Mouse (Mus musculus) G1E (cell line): ENCODE data around the gene Cacna1f. TPM values are rescaled to one million over a fixed set of nuclear protein-coding genes. Genes with fewer than 3 reads are reported as not detected.
A peak's percentile ranks its signal among the peaks of the same experiment; 100 is the strongest.

ENCODE experiments used
- ATAC-seq: 2 replicates; pipeline ENCODE4 v1.8.0; 2016; ENCODE audit warnings: mild to moderate bottlenecking; ENCODE audit not compliant: insufficient number of reproducible peaks, poor library complexity, low FRiP score, severe bottlenecking; ENCODE audit errors: extremely low read depth
- DNase-seq: peaks from one replicate; pipeline ENCODE4 v3.0.0; 2012; ENCODE audit warnings: low spot score
- H3K27me3 ChIP-seq: 2 replicates; pipeline ENCODE4 v1.6.1; 2012; ENCODE audit warnings: mild to moderate bottlenecking, low read length, inconsistent platforms; ENCODE audit not compliant: insufficient read depth
- H3K36me3 ChIP-seq: replicated peaks from 2 replicates; pipeline ENCODE3; 2012; ENCODE audit warnings: mild to moderate bottlenecking, inconsistent platforms
- H3K4me1 ChIP-seq: 2 replicates; pipeline ENCODE4 v1.6.1; 2012; ENCODE audit warnings: low read depth, low read length, inconsistent platforms, mixed read lengths; ENCODE audit not compliant: insufficient read depth
- H3K4me3 ChIP-seq: 2 replicates; pipeline ENCODE4 v1.5.1; 2012; ENCODE audit warnings: low read depth, mild to moderate bottlenecking, inconsistent platforms, low read length, moderate library complexity, mixed read lengths
- H3K9me3 ChIP-seq: replicated peaks from 2 replicates; pipeline ENCODE4 v1.6.1; 2012; ENCODE audit warnings: inconsistent platforms
- CTCF ChIP-seq: IDR thresholded peaks from 2 replicates; pipeline ENCODE4 v1.5.1; 2012; ENCODE audit warnings: low read depth, low read length, inconsistent platforms, mixed read lengths
- GATA1 ChIP-seq: IDR thresholded peaks from 2 replicates; pipeline ENCODE4 v1.6.1; 2012; ENCODE audit warnings: borderline replicate concordance, low read length, inconsistent platforms, mixed read lengths
- GATA2 ChIP-seq: IDR thresholded peaks from 2 replicates; pipeline ENCODE4 v1.6.1; 2012; ENCODE audit warnings: low read depth, low read length, inconsistent platforms, borderline replicate concordance
- POLR2AphosphoS5 ChIP-seq: IDR thresholded peaks from 2 replicates; pipeline ENCODE4 v1.6.1; 2012; ENCODE audit warnings: low read depth, low read length, inconsistent platforms; ENCODE audit not compliant: insufficient replicate concordance
- TAL1 ChIP-seq: conservative IDR thresholded peaks from 2 replicates; pipeline ENCODE4 v1.6.1; 2012; ENCODE audit warnings: low read depth, low read length, inconsistent platforms, mixed read lengths
- polyA plus RNA-seq: library from polyadenylated mRNA; stranded (reverse); fragments of >175 nt; gene quantifications from 2 replicates; pipeline ENCODE4 v1.2.3, GENCODE M21; 2012
- total RNA-seq, 2 experiments: library from RNA; stranded (forward) in 1 of 2; stranded (reverse) in 1 of 2; fragments of 200-1000 nt in 1 of 2; fragments of >200 nt in 1 of 2; fragmentation: Nextera tagmentation in 1 of 2; gene quantifications; 2 replicates each; pipeline ENCODE4 v1.2.3; 2014 to 2017

The Cacna1f gene
- total and polyA plus RNA-seq, 3 experiments = 0.45 to 0.68 (median 0.66) TPM

DNA sequence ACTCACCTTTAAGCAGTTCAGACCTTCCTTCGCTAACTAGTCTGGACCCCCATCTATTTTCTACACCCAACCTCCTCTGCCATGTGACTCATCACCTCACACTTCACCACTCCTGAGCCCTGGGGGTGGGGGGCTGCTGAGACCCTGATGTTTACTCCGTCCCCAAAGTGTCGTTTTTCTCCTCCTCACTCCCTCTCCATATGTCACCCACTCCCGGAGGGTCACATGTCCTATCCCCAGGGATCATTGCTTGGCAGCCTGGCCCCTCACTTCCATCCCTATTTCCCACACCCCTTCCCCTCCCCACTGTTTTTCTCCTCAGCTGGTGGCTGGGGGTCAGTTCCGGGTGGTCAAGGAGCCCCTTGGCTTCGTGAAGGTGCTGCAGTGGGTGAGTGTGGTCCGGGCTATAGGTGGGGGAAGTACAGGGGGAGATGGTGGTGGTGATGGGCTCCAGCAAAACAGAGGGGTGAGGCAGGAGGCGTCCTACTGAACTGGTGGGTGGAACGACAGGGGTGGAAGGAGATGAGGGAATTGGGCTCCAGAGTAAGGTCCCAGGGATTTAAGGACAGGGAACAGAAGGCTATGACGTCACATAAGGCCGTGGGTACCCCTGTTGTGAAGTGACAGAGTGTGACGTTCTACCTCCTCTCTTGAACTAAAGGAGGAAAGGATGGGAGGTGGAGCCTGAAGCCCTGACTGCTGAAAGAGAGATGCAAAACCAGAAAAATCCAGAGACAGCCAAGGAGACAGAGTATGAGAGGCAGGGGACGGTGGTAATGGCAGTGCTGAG is 32.8 kb downstream of the Cacna1f start:
- peaks cover 11% of the 10 kb centered on the region; the same call in 1 of the 2 replicates for H3K4me1 ChIP-seq
- no peak overlapping the region for H3K4me3 ChIP-seq
- ATAC-seq (no peak), DNase-seq (no peak)
- TF ChIP-seq GATA1 (no peak), TAL1 (no peak), GATA2 (no peak), CTCF (no peak)
- no peaks in the 10 kb centered on the region for H3K36me3 ChIP-seq
- peaks cover 20% of the 10 kb centered on the region for H3K27me3 ChIP-seq
- H3K9me3 ChIP-seq = no peaks in the 10 kb centered on the region

DNA sequence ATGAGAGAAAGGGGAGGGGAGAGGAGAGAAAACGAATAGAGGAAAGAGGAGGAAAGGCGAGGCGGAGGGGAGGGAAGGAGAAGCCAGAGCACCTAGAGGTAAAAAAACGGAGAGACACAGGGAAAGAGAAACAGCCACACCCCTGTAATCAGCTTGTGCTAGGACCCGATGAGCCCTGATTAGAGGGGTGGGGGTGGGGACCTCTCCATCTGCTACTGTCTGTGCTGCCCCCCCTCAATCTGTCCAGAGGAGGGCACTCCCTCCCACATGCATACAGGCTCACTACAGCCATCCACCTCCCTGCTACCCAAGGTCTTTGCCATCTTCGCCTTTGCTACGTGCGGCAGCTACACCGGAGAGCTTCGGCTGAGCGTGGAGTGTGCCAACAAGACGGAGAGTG is 33.9 kb downstream of the Cacna1f start:
- Histone ChIP-seq H3K9me3 (no peaks in the 10 kb centered on the region), H3K4me3 (no peak overlapping the region), H3K27me3 (peaks cover 20% of the 10 kb centered on the region), H3K36me3 (no peaks in the 10 kb centered on the region), H3K4me1 (peaks cover 11% of the 10 kb centered on the region; the same call in 1 of the 2 replicates)
- DNase-seq (no peak), ATAC-seq (no peak)
- TF ChIP-seq POLR2AphosphoS5 (no peak), GATA2 (no peak), CTCF (no peak), GATA1 (no peak), TAL1 (no peak)

DNA sequence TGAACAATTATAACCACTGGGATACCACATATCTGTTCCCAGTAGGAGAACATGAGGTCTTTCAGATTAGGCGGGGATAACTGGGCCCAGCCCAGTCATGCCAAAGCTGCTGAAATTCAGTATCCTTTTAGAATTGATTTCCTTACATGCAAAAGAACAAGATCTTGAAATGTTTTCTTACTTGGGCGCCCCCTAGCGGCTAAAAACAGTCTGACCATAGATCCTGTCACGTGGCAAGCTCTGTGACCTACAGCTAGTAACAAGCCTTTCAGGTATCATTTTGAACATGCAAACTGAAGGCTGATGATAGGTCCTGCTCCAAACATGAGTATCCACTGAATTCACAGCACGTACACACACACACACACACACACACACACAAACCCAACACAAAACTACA is 38.5 kb downstream of the Cacna1f start:
- H3K9me3 ChIP-seq = no peaks in the 10 kb centered on the region
- peaks cover 20% of the 10 kb centered on the region for H3K4me1 ChIP-seq
- no peak overlapping the region for H3K4me3 ChIP-seq
- DNase-seq = peak; percentile 10
- TF ChIP-seq POLR2AphosphoS5 = no peak
- TF ChIP-seq GATA2 = no peak
- no peak for TF ChIP-seq GATA1
- TF ChIP-seq TAL1 = no peak
- H3K36me3 ChIP-seq = no peaks in the 10 kb centered on the region
- ATAC-seq = no peak
- H3K27me3 ChIP-seq = peaks cover 15% of the 10 kb centered on the region

DNA sequence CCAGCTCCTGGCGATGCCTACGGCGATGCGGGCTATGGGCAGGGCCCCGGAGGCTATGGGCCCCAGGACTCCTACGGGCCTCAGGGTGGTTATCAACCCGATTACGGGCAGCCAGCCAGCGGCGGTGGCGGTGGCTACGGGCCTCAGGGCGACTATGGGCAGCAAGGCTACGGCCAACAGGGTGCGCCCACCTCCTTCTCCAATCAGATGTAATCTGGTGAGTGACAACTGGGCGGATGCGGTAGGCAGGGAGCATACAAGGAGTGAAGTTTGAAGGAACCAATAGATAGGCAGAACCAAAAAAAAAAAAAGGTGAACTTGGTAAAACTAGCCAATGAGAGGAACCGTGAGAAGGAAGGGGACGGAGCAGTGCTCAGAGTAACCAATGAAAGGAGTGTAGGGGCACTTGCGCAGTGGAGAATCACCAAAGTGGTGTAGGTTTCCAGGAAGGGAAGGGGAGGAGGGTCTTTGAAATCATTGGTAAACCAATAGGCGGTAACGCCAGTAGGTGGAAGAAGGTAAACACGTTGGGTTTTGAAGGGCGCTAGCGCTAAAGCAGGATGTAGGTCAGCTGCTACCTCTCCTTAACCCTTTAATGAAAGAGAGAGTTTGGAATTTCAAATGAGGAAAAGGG is 41.9 kb downstream of the Cacna1f start:
- peaks cover 15% of the 10 kb centered on the region for H3K4me1 ChIP-seq
- H3K4me3 ChIP-seq = peak overlapping the region; percentile 72
- H3K9me3 ChIP-seq = no peaks in the 10 kb centered on the region
- TF ChIP-seq GATA2 (no peak), CTCF (no peak), POLR2AphosphoS5 (no peak)
- DNase-seq (peak; percentile 80), ATAC-seq (peak; percentile 95)
- H3K36me3 ChIP-seq = no peaks in the 10 kb centered on the region
- H3K27me3 ChIP-seq = peaks cover 5% of the 10 kb centered on the region; the same call in 1 of the 2 replicates

DNA sequence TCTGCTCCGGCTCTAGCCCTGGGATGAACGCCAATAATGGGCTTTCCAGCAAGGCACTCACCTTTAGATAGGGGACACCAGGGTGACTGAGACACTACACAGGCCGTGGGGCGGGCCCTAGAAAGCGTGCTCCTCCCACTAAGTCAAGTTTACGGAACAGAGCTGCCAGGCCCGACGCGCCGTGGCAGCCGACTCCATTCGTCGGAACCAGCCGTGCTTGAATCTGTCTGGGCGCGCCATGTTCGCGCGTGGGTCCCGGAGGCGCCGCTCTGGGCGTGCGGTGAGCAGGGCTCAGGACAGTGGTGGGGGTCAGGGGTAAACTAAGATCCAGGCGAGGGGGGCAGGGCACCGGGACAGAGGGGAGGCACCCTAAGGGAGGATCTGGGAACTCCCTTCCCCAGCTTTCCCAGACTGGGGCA is 50.3 kb downstream of the Cacna1f start, which contains the start of gene Prickle3:
TSS of gene Prickle3 (plus strand) at position 40 of the 419 bp plus-strand sequence.
- Histone ChIP-seq H3K4me1 (peaks cover 9% of the 10 kb centered on the region), H3K36me3 (no peaks in the 10 kb centered on the region), H3K9me3 (no peaks in the 10 kb centered on the region), H3K27me3 (peaks cover 28% of the 10 kb centered on the region; the same call in 1 of the 2 replicates), H3K4me3 (no peak within 1 kb of the TSS)
- DNase-seq = no peak
- no peak for TF ChIP-seq GATA2
- no peak for TF ChIP-seq CTCF
- no peak for TF ChIP-seq POLR2AphosphoS5
- no peak for ATAC-seq

DNA sequence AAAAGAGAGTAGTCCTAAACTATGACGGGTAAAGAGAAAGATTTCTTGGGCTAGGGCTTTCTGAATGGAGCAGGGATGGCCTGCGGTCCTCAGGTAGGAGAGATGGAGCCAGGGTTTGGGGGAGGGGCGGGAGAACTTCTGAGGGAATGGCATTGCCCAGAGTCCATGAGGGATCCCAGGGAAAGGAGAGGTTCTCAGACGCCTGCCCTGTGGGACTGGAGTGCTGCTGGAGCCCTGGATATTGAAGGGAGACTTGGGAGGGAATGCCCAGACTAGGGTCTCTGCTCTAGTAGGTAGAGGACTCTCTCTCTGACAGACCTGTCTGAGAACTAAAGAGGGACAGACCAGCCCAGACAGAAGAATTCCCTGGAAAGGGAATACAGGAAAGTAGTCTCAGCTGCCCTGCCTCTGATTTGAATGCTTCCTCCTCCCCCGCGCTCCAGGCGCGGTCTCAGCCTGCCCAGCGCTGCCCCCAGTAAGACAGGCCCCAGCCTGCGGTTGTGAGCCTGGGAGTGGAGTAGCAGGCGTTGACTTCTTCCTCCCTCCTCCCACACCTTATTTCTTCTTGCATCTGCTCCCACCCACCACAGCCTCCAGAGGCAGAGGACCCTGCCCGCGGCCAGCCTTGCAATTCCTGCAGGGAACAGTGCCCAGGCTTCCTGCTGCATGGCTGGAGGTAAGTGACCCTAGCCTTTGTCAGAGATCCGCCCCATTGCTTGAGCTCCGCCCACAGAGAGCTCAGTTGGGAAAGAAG is 51.3 kb downstream of the Cacna1f start:
- TF ChIP-seq CTCF (no peak), GATA2 (no peak), TAL1 (no peak), GATA1 (no peak), POLR2AphosphoS5 (no peak)
- ATAC-seq (no peak), DNase-seq (no peak)
- H3K27me3 ChIP-seq = peaks cover 28% of the 10 kb centered on the region; the same call in 1 of the 2 replicates
- peak overlapping the region; percentile 23; the same call in 1 of the 2 replicates for H3K4me3 ChIP-seq
- H3K4me1 ChIP-seq = peaks cover 9% of the 10 kb centered on the region
- H3K9me3 ChIP-seq = no peaks in the 10 kb centered on the region
- H3K36me3 ChIP-seq = no peaks in the 10 kb centered on the region
